Mouse (Mus musculus) limb, embryonic 12.5 days (tissue): ENCODE results near the gene Klf11. TPM values are rescaled to one million over a fixed set of nuclear protein-coding genes. Genes with fewer than 3 reads are reported as not detected.

Experiments used
- ATAC-seq: fragments of 200-750 bp; cut with Nextera tagmentation; 2 replicates; pipeline ENCODE4 v1.8.0; 2017; ENCODE audit warnings: low read depth, moderate TSS enrichment; ENCODE audit not compliant: insufficient number of reproducible peaks, insufficient read depth, low FRiP score, low TSS enrichment
- H3K27ac ChIP-seq: fragments of 300-500 bp; sonication (generic); 2 replicates; pipeline ENCODE4 v1.5.1; 2016; ENCODE audit warnings: mild to moderate bottlenecking, moderate library complexity
- H3K27me3 ChIP-seq: fragments of 300-500 bp; sonication (generic); 2 replicates; pipeline ENCODE4 v1.6.1; 2016; ENCODE audit warnings: mild to moderate bottlenecking, moderate library complexity
- H3K36me3 ChIP-seq: fragments of 300-500 bp; sonication (generic); 2 replicates; pipeline ENCODE4 v1.6.1; 2016; ENCODE audit warnings: mild to moderate bottlenecking, moderate library complexity
- H3K4me1 ChIP-seq: fragments of 300-500 bp; sonication (generic); replicated peaks from 2 replicates; pipeline ENCODE4 v1.6.1; 2016
- H3K4me2 ChIP-seq: fragments of 300-500 bp; sonication (generic); 2 replicates; pipeline ENCODE4 v1.6.1; 2016; ENCODE audit warnings: mild to moderate bottlenecking, moderate library complexity
- H3K4me3 ChIP-seq: fragments of 300-500 bp; sonication (generic); replicated peaks from 2 replicates; pipeline ENCODE4 v1.5.1; 2016; ENCODE audit warnings: mild to moderate bottlenecking
- H3K9ac ChIP-seq: fragments of 300-500 bp; sonication (generic); replicated peaks from 2 replicates; pipeline ENCODE4 v1.6.1; 2016; ENCODE audit warnings: mild to moderate bottlenecking, moderate library complexity
- H3K9me3 ChIP-seq: fragments of 300-500 bp; sonication (generic); 2 replicates; pipeline ENCODE4 v1.6.1; 2016; ENCODE audit warnings: mild to moderate bottlenecking, moderate library complexity
- WGBS: fragments of 180-500 bp; shearing (Covaris S2); methylation state at CpG from one replicate; pipeline ENCODE4 v1.1.7; 2016; 5-methylcytosine and 5-hydroxymethylcytosine counted together
- polyA plus RNA-seq: library from polyadenylated mRNA; unstranded; fragments of >200 nt; fragmentation: Nextera tagmentation; extraction: Ambion mirVana; gene quantifications from 2 replicates; pipeline ENCODE4 v1.2.1, GENCODE M21; 2016

The Klf11 gene
- polyA plus RNA-seq, 1 experiment from 2014 or later = 12.0 TPM

GRCm38 (mm10) chr12:24654065-24654862 lies 3.2 kb downstream of the Klf11 start:
- H3K27me3 ChIP-seq = no peaks in the 10 kb centered on the region
- no peak overlapping the region for H3K9ac ChIP-seq
- H3K4me1 ChIP-seq = peaks cover 25% of the 10 kb centered on the region
- ATAC-seq = no peak
- 88% methylated on average over 16 of the region's 16 CpGs for WGBS
- H3K4me2 ChIP-seq = no peak overlapping the region
- H3K4me3 ChIP-seq = no peak overlapping the region
- H3K36me3 ChIP-seq = peaks cover 54% of the 10 kb centered on the region
- H3K27ac ChIP-seq = no peak overlapping the region
- no peaks in the 10 kb centered on the region for H3K9me3 ChIP-seq

- peaks cover 19% of the 10 kb centered on the region for H3K4me1 ChIP-seq
- H3K27ac ChIP-seq = no peak overlapping the region
- no peak for ATAC-seq
- H3K9ac ChIP-seq = no peak overlapping the region
- peaks cover 67% of the 10 kb centered on the region for H3K36me3 ChIP-seq
- no peak overlapping the region for H3K4me2 ChIP-seq
- no peaks in the 10 kb centered on the region for H3K27me3 ChIP-seq
- WGBS = 76% methylated on average over 3 of the region's 3 CpGs
- H3K9me3 ChIP-seq = no peaks in the 10 kb centered on the region
- no peak overlapping the region for H3K4me3 ChIP-seq
Measured at GRCm38 (mm10) chr12:24656436-24656835, 5.4 kb downstream of the Klf11 start.

- Histone ChIP-seq H3K4me2 (no peak overlapping the region), H3K4me1 (peaks cover 6% of the 10 kb centered on the region; the same call in 1 of the 2 replicates), H3K9me3 (no peaks in the 10 kb centered on the region), H3K36me3 (peaks cover 68% of the 10 kb centered on the region), H3K4me3 (no peak overlapping the region), H3K9ac (no peak overlapping the region), H3K27ac (no peak overlapping the region), H3K27me3 (no peaks in the 10 kb centered on the region)
- ATAC-seq = no peak
- WGBS = 98% methylated on average over 4 of the region's 4 CpGs
Measured at GRCm38 (mm10) chr12:24658998-24659397, 7.9 kb downstream of the Klf11 start.

GRCm38 (mm10) chr12:24659923-24660322 lies 8.8 kb downstream of the Klf11 start:
- no peaks in the 10 kb centered on the region for H3K9me3 ChIP-seq
- WGBS = 93% methylated on average over 9 of the region's 9 CpGs
- ATAC-seq = no peak
- peaks cover 4% of the 10 kb centered on the region; the same call in 1 of the 2 replicates for H3K4me1 ChIP-seq
- H3K4me3 ChIP-seq = no peak overlapping the region
- H3K27ac ChIP-seq = no peak overlapping the region
- peaks cover 59% of the 10 kb centered on the region for H3K36me3 ChIP-seq
- H3K4me2 ChIP-seq = no peak overlapping the region
- H3K27me3 ChIP-seq = no peaks in the 10 kb centered on the region
- no peak overlapping the region for H3K9ac ChIP-seq

- no peak for ATAC-seq
Measured at GRCm38 (mm10) chr12:24661100-24661499, 10.0 kb downstream of the Klf11 start.

GRCm38 (mm10) chr12:24662131-24662530 lies 11.1 kb downstream of the Klf11 start:
- H3K36me3 ChIP-seq = peaks cover 37% of the 10 kb centered on the region
- H3K27ac ChIP-seq = no peak overlapping the region
- no peak overlapping the region for H3K4me2 ChIP-seq
- 0 out of 2 replicates have a peak, but pooled peaks cover 3% of the 10 kb centered on the region for H3K4me1 ChIP-seq
- no peaks in the 10 kb centered on the region for H3K9me3 ChIP-seq
- 88% methylated on average over 5 of the region's 5 CpGs for WGBS
- no peak overlapping the region for H3K9ac ChIP-seq
- H3K27me3 ChIP-seq = no peaks in the 10 kb centered on the region
- no peak overlapping the region for H3K4me3 ChIP-seq
- ATAC-seq = no peak

More at GRCm38 (mm10) chr12:24661100-24661499, 10.0 kb downstream of the Klf11 start:
- Histone ChIP-seq H3K27me3 (no peaks in the 10 kb centered on the region), H3K36me3 (peaks cover 47% of the 10 kb centered on the region), H3K4me2 (no peak overlapping the region), H3K27ac (0 out of 2 replicates have a peak overlapping the region, but pooled peaks have one; percentile 12), H3K9me3 (no peaks in the 10 kb centered on the region), H3K9ac (no peak overlapping the region), H3K4me1 (0 out of 2 replicates have a peak, but pooled peaks cover 3% of the 10 kb centered on the region), H3K4me3 (no peak overlapping the region)
- 84% methylated on average over 4 of the region's 4 CpGs for WGBS

- Histone ChIP-seq H3K27ac (no peak overlapping the region), H3K27me3 (peaks cover 53% of the 10 kb centered on the region), H3K4me2 (peak overlapping the region; percentile 93), H3K4me1 (peaks cover 20% of the 10 kb centered on the region), H3K9me3 (no peaks in the 10 kb centered on the region), H3K4me3 (peak overlapping the region; percentile 65), H3K36me3 (no peaks in the 10 kb centered on the region), H3K9ac (peak overlapping the region; percentile 74)
- no peak for ATAC-seq
- 12% methylated on average over 9 of the region's 9 CpGs for WGBS
Measured at GRCm38 (mm10) chr12:24680096-24680491, 29.0 kb downstream of the Klf11 start.

GRCm38 (mm10) chr12:24680492-24681285 lies 29.6 kb downstream of the Klf11 start:
- H3K27ac ChIP-seq = no peak overlapping the region
- WGBS = 2% methylated on average over 46 of the region's 61 CpGs
- ATAC-seq = peak; percentile 40
- peaks cover 56% of the 10 kb centered on the region for H3K27me3 ChIP-seq
- peaks cover 20% of the 10 kb centered on the region for H3K4me1 ChIP-seq
- H3K9ac ChIP-seq = peak overlapping the region; percentile 74
- peak overlapping the region; percentile 65 for H3K4me3 ChIP-seq
- H3K4me2 ChIP-seq = peak overlapping the region; percentile 93
- H3K9me3 ChIP-seq = no peaks in the 10 kb centered on the region
- H3K36me3 ChIP-seq = no peaks in the 10 kb centered on the region

GRCm38 (mm10) chr12:24681286-24682023 lies 30.4 kb downstream of the Klf11 start, which contains the start of gene Cys1:
TSS of gene Cys1 (minus strand) at chr12:24681813.
- H3K9me3 ChIP-seq = no peaks in the 10 kb centered on the region
- peak within 1 kb of the TSS; percentile 93 for H3K4me2 ChIP-seq
- peaks cover 20% of the 10 kb centered on the region for H3K4me1 ChIP-seq
- H3K27ac ChIP-seq = no peak within 1 kb of the TSS
- H3K27me3 ChIP-seq = peaks cover 61% of the 10 kb centered on the region
- 3% methylated on average over 20 of the region's 20 CpGs for WGBS
- H3K9ac ChIP-seq = peak within 1 kb of the TSS; percentile 74
- no peak for ATAC-seq
- no peaks in the 10 kb centered on the region for H3K36me3 ChIP-seq
- H3K4me3 ChIP-seq = peak within 1 kb of the TSS; percentile 65

GRCm38 (mm10) chr12:24682563-24682962 lies 31.5 kb downstream of the Klf11 start:
- peaks cover 64% of the 10 kb centered on the region for H3K27me3 ChIP-seq
- H3K9me3 ChIP-seq = no peaks in the 10 kb centered on the region
- H3K36me3 ChIP-seq = no peaks in the 10 kb centered on the region
- H3K4me2 ChIP-seq = no peak overlapping the region
- H3K4me1 ChIP-seq = peaks cover 20% of the 10 kb centered on the region
- H3K9ac ChIP-seq = no peak overlapping the region
- no peak for ATAC-seq
- 54% methylated on average over 8 of the region's 8 CpGs for WGBS
- no peak overlapping the region for H3K27ac ChIP-seq
- no peak overlapping the region for H3K4me3 ChIP-seq

- no peak overlapping the region for H3K4me3 ChIP-seq
- H3K9me3 ChIP-seq = no peaks in the 10 kb centered on the region
- 72% methylated on average over 7 of the region's 7 CpGs for WGBS
- peaks cover 64% of the 10 kb centered on the region for H3K27me3 ChIP-seq
- H3K36me3 ChIP-seq = no peaks in the 10 kb centered on the region
- H3K27ac ChIP-seq = no peak overlapping the region
- H3K4me2 ChIP-seq = no peak overlapping the region
- H3K4me1 ChIP-seq = peaks cover 20% of the 10 kb centered on the region
- ATAC-seq = no peak
- no peak overlapping the region for H3K9ac ChIP-seq
Measured at GRCm38 (mm10) chr12:24683461-24683860, 32.4 kb downstream of the Klf11 start.
